Mouse (Mus musculus) spleen, adult 2 months (tissue): ENCODE measurements around the gene Mtcl1. TPM values are rescaled to one million over a fixed set of nuclear protein-coding genes. Genes with fewer than 3 reads are reported as not detected.

ENCODE experiments used
- DNase-seq, 2 experiments: peaks; one replicate each; pipeline versions ENCODE4 v3.0.0 to v3.0.0-alpha.2; 2012 to 2021; ENCODE audit warnings: low spot score in 2 of 2, low read depth in 1 of 2
- H3K27ac ChIP-seq: fragments of 200-500 bp; 2 replicates; pipeline ENCODE4 v1.5.1; 2012; ENCODE audit warnings: low read length, inconsistent platforms; ENCODE audit not compliant: insufficient read depth
- H3K27me3 ChIP-seq: fragments of 200-500 bp; 2 replicates; pipeline ENCODE4 v1.6.1; 2012; ENCODE audit warnings: mild to moderate bottlenecking, moderate library complexity, low read length, inconsistent platforms; ENCODE audit not compliant: control insufficient read depth, insufficient read depth
- H3K36me3 ChIP-seq: fragments of 200-500 bp; 2 replicates; pipeline ENCODE4 v1.6.1; 2012; ENCODE audit warnings: mild to moderate bottlenecking, low read length, inconsistent platforms; ENCODE audit not compliant: control insufficient read depth, insufficient read depth
- H3K4me1 ChIP-seq: fragments of 200-500 bp; 2 replicates; pipeline ENCODE4 v1.6.1; 2011; ENCODE audit warnings: inconsistent platforms; ENCODE audit not compliant: control insufficient read depth, insufficient read depth, insufficient read length
- H3K4me3 ChIP-seq: fragments of 200-500 bp; 2 replicates; pipeline ENCODE4 v1.5.1; 2011; ENCODE audit warnings: mild to moderate bottlenecking, inconsistent platforms; ENCODE audit not compliant: insufficient read depth, insufficient read length; ENCODE audit errors: extremely low read depth
- CTCF ChIP-seq: fragments of 200-500 bp; IDR thresholded peaks from 2 replicates; pipeline ENCODE4 v1.5.1; 2011; ENCODE audit warnings: mild to moderate bottlenecking, inconsistent platforms; ENCODE audit not compliant: insufficient read depth, insufficient read length, insufficient replicate concordance; ENCODE audit errors: extremely low read depth
- POLR2A ChIP-seq: fragments of 200-500 bp; IDR thresholded peaks from 2 replicates; pipeline ENCODE4 v1.6.1; 2011; ENCODE audit warnings: low read depth, low read length, inconsistent platforms
- WGBS: fragments of 180-500 bp; shearing (Covaris S2); methylation state at CpG from one replicate; pipeline ENCODE4 v1.1.7; 2018; 5-methylcytosine and 5-hydroxymethylcytosine counted together
- polyA plus RNA-seq: library from polyadenylated mRNA; depleted of rRNA; stranded (reverse); fragments of >200 nt; gene quantifications from 2 replicates; pipeline ENCODE4 v1.2.3, GENCODE M21; 2012

The Mtcl1 gene
- polyA plus RNA-seq, 1 experiment, result 0.08 TPM

DNA sequence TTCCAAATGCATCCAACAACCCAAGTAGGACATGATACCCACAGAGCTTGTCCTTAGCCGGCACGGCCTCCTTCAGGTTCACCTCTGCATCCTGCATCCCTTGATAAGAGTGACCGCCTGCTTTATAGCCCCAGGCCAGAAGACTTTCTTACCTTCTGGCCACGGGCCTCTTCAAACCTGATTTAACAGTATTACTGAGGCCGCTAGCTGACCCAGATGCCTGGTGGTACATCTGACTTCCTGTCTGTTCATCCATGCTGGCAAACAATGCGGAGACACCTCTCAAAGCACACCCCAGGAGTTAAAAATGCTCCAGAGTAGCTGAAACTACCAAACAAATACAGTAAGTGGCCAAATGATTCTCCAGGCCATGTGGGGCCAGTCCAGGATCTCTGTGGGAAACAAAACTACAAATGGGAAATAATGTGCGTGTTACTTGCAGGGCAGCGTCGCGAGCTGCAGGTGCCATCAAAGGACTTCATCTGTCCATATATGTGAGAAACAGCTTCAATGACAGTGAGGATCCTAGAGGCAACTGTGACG lies 38.6 kb downstream of the Mtcl1 start:
- Histone ChIP-seq H3K4me3 (no peak overlapping the region), H3K27me3 (no peaks in the 10 kb centered on the region), H3K4me1 (no peaks in the 10 kb centered on the region), H3K36me3 (no peaks in the 10 kb centered on the region), H3K27ac (no peak overlapping the region)
- TF ChIP-seq POLR2A, result no peak
- 92% methylated on average over 11 of the region's 11 CpGs for WGBS
- no peak for DNase-seq

DNA sequence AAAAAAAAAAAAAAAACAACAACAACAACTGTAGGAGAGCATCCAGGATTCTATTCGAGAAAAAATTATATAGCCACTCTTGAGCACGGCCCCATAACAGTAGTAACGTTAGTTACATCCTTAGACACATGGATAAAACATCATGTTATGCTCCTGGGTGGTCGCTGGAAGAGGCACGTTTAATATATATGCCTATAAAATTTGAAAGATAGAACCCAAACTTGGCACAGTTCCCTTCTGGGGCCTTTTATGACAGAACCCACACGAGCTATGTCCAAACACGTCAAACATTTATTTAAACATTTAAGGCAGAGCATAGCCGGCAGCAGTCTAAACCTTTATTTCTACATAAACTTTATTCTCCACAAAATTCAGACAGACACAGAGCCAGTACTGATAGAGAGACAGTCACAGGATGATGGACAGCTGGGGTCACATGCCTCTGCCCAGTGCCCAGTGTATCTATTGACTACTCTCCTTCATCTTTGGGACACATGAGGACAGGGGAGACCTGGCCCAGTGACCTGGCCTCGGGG lies 40.4 kb downstream of the Mtcl1 start:
- no peaks in the 10 kb centered on the region for H3K4me1 ChIP-seq
- TF ChIP-seq CTCF, result no peak
- TF ChIP-seq POLR2A, result no peak
- H3K4me3 ChIP-seq, result no peak overlapping the region
- 90% methylated on average over 9 of the region's 9 CpGs for WGBS
- no peak for DNase-seq
- H3K36me3 ChIP-seq, result no peaks in the 10 kb centered on the region
- H3K27ac ChIP-seq, result no peak overlapping the region
- no peaks in the 10 kb centered on the region for H3K27me3 ChIP-seq

DNA sequence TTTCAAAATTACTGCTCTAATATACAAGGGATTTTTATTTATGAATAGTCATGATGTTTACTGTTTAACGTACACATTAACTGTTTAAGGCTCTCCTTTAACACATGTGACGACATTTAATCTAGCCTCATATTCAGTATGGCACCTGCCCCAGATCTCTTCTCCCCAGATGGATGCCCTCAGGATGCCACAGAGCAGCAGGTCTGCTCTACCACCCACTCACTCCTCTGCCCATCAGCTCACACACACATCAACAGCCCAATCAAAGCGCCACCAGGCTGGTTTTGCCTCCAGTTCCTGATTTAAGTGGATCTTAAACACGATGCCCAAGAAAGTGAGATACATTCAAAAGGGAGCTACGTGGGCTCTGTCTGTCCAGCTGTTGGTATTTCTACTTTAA lies 41.1 kb downstream of the Mtcl1 start:
- no peak for TF ChIP-seq CTCF
- TF ChIP-seq POLR2A, result no peak
- no peaks in the 10 kb centered on the region for H3K36me3 ChIP-seq
- 86% methylated on average over 5 of the region's 5 CpGs for WGBS
- DNase-seq, result no peak
- H3K4me3 ChIP-seq, result no peak overlapping the region
- H3K4me1 ChIP-seq, result no peaks in the 10 kb centered on the region
- H3K27me3 ChIP-seq, result no peaks in the 10 kb centered on the region; the same call in 1 of the 2 replicates
- no peak overlapping the region for H3K27ac ChIP-seq

DNA sequence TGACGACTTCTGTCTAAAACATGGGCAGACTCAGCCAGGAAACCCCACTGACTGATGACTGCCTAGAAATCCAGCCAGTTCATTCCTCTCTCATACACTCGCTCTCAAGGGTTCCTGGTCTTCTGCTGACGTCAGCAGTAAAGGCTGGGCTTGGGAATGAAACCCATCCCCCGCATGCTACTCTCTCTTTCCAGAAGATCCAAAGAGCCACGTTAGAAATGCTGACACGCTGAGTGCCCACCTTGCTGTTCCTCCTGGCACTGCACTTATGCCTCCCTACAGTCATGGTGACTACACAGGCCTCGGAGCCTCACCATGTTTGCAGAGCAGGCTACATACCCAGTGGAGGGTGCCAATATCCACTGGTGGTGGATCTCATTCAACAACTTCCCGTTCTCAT lies 41.7 kb downstream of the Mtcl1 start:
- TF ChIP-seq CTCF, result no peak
- TF ChIP-seq POLR2A, result no peak
- H3K4me1 ChIP-seq, result no peaks in the 10 kb centered on the region
- H3K27me3 ChIP-seq, result no peaks in the 10 kb centered on the region; the same call in 1 of the 2 replicates
- H3K36me3 ChIP-seq, result no peaks in the 10 kb centered on the region
- WGBS, result 69% methylated on average over 8 of the region's 8 CpGs
- no peak overlapping the region for H3K27ac ChIP-seq
- DNase-seq, result no peak
- H3K4me3 ChIP-seq, result no peak overlapping the region

DNA sequence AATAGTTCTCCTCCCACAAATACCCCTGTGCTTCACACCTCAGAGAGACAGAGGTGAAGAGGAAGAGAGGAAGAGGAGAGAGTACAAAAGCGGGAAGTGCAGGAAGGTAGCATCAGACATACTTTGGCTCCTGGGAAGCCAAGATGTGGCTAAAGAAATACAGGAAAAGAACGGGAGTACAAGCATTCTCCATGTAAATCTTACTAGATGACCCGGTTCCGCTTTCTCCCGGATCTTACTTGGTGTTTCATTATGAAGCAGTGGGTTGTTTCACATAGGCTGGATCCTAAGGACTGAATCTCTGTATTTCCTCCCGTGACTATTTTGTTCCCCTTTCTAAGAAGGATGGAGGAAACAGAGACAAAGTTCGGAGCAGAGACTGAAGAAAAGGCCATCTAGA lies 43.9 kb downstream of the Mtcl1 start:
- no peaks in the 10 kb centered on the region for H3K4me1 ChIP-seq
- no peak for DNase-seq
- 20% methylated on average over 7 of the region's 7 CpGs for WGBS
- H3K27ac ChIP-seq, result no peak overlapping the region
- no peaks in the 10 kb centered on the region; the same call in 1 of the 2 replicates for H3K27me3 ChIP-seq
- no peak overlapping the region for H3K4me3 ChIP-seq
- no peaks in the 10 kb centered on the region for H3K36me3 ChIP-seq
- no peak for TF ChIP-seq POLR2A
- no peak for TF ChIP-seq CTCF

DNA sequence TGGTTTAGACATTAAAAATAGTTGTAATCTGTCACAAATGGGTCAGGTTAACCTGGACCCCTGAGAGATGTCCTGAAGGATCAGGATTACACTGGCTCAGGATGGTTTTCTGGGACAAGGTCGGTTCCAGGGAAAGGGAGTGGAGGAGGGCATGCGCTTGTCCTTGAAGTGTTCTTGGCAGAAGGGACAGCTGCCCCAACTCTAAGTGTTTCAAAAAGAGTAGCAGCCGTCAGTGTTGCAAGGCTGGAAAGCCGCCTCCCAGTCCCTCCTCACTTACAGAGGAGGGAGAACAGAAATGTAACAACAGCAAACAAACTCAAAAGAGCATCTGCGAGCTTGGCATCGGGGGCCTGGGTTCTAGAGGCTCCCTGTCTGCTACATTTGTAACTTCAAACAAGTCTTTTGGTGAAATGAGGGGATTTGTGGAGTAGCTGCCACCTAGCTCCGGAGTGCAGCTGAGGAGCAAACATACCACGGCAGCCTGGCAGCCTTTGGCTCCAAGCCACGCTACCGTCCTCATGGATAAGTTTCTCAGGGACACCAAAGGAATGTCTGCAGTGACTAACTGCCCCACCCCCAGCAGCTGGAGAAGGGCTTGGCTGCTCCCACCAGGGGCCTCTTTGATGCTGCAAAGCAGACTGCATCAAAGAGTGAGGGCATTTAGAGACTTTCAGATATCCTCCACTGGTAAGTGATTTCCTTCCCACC lies 44.5 kb downstream of the Mtcl1 start:
- WGBS, result 32% methylated on average over 10 of the region's 10 CpGs
- TF ChIP-seq POLR2A, result no peak
- TF ChIP-seq CTCF, result no peak
- Histone ChIP-seq H3K4me1 (no peaks in the 10 kb centered on the region), H3K27me3 (no peaks in the 10 kb centered on the region; the same call in 1 of the 2 replicates), H3K27ac (no peak overlapping the region), H3K36me3 (no peaks in the 10 kb centered on the region), H3K4me3 (no peak overlapping the region)
- no peak for DNase-seq
